Mouse (Mus musculus) brain, embryonic 14.5 days (tissue): ENCODE measurements at regions not wholly inside any gene's neighbourhood (a gene's known extent, or its start where the extent isn't known, plus 50 kb on each side); places are given as distances from the start of the nearest gene placed in this dataset.

ENCODE experiments used
- CTCF ChIP-seq: fragments of 200-500 bp; IDR thresholded peaks from 2 replicates; pipeline ENCODE4 v1.5.1; 2012; ENCODE audit warnings: inconsistent platforms, mild to moderate bottlenecking, moderate library complexity, borderline replicate concordance; ENCODE audit not compliant: insufficient read depth, insufficient read length; ENCODE audit errors: extremely low read depth
- POLR2A ChIP-seq: fragments of 200-500 bp; IDR thresholded peaks from 2 replicates; pipeline ENCODE4 v1.6.1; 2012; ENCODE audit warnings: mild to moderate bottlenecking, inconsistent platforms, borderline replicate concordance; ENCODE audit not compliant: poor library complexity, insufficient read depth, insufficient read length, severe bottlenecking; ENCODE audit errors: extremely low read depth

DNA sequence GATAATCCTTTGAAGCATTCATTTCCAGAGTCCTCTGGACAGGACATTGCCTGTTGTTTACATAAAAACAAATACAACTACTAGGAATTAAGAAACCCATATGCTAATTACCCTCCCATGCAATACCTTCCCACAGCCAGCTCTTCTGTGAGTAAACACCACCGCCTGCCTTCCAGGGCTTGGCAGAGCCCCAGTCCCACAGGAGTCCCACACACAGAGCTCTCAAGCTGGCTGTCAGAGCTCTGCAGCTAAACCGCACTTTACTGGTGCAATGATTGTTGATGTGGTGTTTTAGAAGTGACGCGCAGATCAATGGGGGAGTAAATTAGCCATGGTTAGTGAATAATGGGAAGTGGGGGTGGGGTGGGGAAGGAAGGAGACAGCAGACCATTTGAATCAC is 159.6 kb upstream of the Cd180 start:
- no peak for TF ChIP-seq CTCF
- no peak for TF ChIP-seq POLR2A
